Mouse (Mus musculus): ENCODE measurements around the gene Dpf2.

GRCm38 (mm10) chr19:5893282-5894001 is 19.4 kb downstream of the Dpf2 start:
- no peak for TF ChIP-seq POLR2A (IDR thresholded peaks at IDR 0.05; ENCODE audit: borderline replicate concordance, insufficient read depth, low read length)
- no peak for TF ChIP-seq CTCF (IDR thresholded peaks at IDR 0.05; ENCODE audit: borderline replicate concordance, insufficient read depth, low read depth, low read length)
